Comparison of ENCODE assay signal across 23 mouse cellular contexts in the genomic region with DNA sequence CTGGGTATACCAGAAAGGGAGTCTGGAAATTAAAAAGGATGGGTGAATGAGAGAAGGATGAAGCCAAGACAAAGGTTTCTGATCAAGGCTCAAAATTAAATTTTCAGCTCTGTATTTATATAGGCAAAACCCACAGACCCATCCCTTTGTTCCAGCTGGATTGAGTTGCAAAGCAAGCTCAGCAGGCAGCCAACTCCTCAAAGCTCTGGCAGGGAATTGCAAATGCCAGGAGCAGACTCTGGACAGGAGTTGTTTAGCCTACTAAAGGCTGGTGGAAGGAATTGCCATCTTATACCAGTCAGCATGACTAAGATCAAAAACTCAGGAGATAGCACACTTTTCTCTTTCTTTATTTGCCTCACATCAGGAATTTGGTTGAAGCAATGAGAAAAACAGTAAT.
A peak's percentile ranks its signal among the peaks of the same experiment; 100 is the strongest.
DNase-seq lines count a peak whose midpoint lies in the region; ATAC-seq and TF ChIP-seq lines count a peak whose summit lies in the region.
"Had no signal": no experiment of that assay in that cellular context is flagged by ENCODE, and none has a peak within 500 bp of the region (broad histone marks: within the 10 kb centered on the region; RNA-seq: fewer than 3 reads in every experiment).

No protein-coding gene starts in this region.

- H3K9ac ChIP-seq in hindbrain, postnatal 0 days (replicated peaks; ENCODE audit: low read length): no peak overlapping the region
- no peak overlapping the region for H3K9ac ChIP-seq in hindbrain, embryonic 14.5 days
- H3K9ac ChIP-seq: embryonic facial prominence, embryonic 13.5 days; forebrain, embryonic 13.5 days; forebrain, postnatal 0 days; heart, embryonic 15.5 days; hindbrain, embryonic 12.5 days; intestine, embryonic 15.5 days had no signal

- H3K4me3 ChIP-seq in hindbrain, postnatal 0 days (ENCODE audit: low read length): no peak overlapping the region
- H3K4me3 ChIP-seq in hindbrain, embryonic 14.5 days (replicated peaks; ENCODE audit: low read length): no peak overlapping the region
- H3K4me3 ChIP-seq: embryonic facial prominence, embryonic 13.5 days; forebrain, embryonic 13.5 days; heart, adult 2 months; heart, embryonic 15.5 days; hindbrain, embryonic 12.5 days; intestine, embryonic 15.5 days had no signal

- H3K27ac ChIP-seq in hindbrain, postnatal 0 days: no peak overlapping the region
- no peak overlapping the region for H3K27ac ChIP-seq in hindbrain, embryonic 14.5 days
- H3K27ac ChIP-seq: embryonic facial prominence, embryonic 13.5 days; forebrain, embryonic 13.5 days; heart, adult 2 months; heart, embryonic 15.5 days; hindbrain, embryonic 12.5 days; intestine, embryonic 15.5 days had no signal

- H3K4me2 ChIP-seq in hindbrain, postnatal 0 days (ENCODE audit: low read depth, low read length): no peak overlapping the region
- H3K4me2 ChIP-seq in hindbrain, embryonic 14.5 days (replicated peaks): no peak overlapping the region
- H3K4me2 ChIP-seq: embryonic facial prominence, embryonic 13.5 days; forebrain, embryonic 13.5 days; heart, embryonic 11.5 days; heart, embryonic 15.5 days; hindbrain, embryonic 12.5 days; intestine, embryonic 15.5 days had no signal

- no peaks in the 10 kb centered on the region for H3K4me1 ChIP-seq in hindbrain, postnatal 0 days (ENCODE audit: insufficient read depth, low read length)
- H3K4me1 ChIP-seq in hindbrain, embryonic 14.5 days (replicated peaks; ENCODE audit: control insufficient read depth, insufficient read depth, low read length): no peaks in the 10 kb centered on the region
- H3K4me1 ChIP-seq: embryonic facial prominence, embryonic 13.5 days; forebrain, embryonic 13.5 days; heart, embryonic 15.5 days; hindbrain, embryonic 12.5 days; intestine, embryonic 15.5 days had no signal

- DNase-seq in hindbrain, postnatal 0 days (ENCODE audit: low spot score): peak; percentile 14
- DNase-seq in hindbrain, embryonic 14.5 days (ENCODE audit: low spot score): no peak
- DNase-seq in ES-CJ7 (ENCODE audit: low read depth, low spot score) (peak; percentile 84), WW6 (ENCODE audit: low read depth, low spot score) (peak; percentile 16)
- DNase-seq in brain, embryonic 14.5 days (ENCODE audit: low read depth): peak; percentile 17
- no peak for DNase-seq in ovary, postnatal 14 days (ENCODE audit: low spot score)
- DNase-seq in left cerebral cortex, adult 8-10 months (ENCODE audit: low spot score in 2 of 2): no peak
- DNase-seq: adrenal gland, adult 2 months; adrenal gland, postnatal 25 days; cerebellum, adult 11 months; cerebellum, adult 9-10 months; cerebellum, postnatal 25 days; forebrain, postnatal 0 days; gastrocnemius, postnatal 14 days; heart, adult 2 months; kidney, adult 18-20 months had no signal

- H3K36me3 ChIP-seq in hindbrain, postnatal 0 days (ENCODE audit: insufficient read depth, low read length): no peaks in the 10 kb centered on the region
- H3K36me3 ChIP-seq in hindbrain, embryonic 14.5 days (replicated peaks; ENCODE audit: control insufficient read depth, insufficient read depth): no peaks in the 10 kb centered on the region
- H3K36me3 ChIP-seq: embryonic facial prominence, embryonic 13.5 days; heart, embryonic 15.5 days; hindbrain, embryonic 12.5 days; intestine, embryonic 15.5 days had no signal

- no peaks in the 10 kb centered on the region for H3K9me3 ChIP-seq in hindbrain, postnatal 0 days (ENCODE audit: low read length)
- no peaks in the 10 kb centered on the region for H3K9me3 ChIP-seq in hindbrain, embryonic 14.5 days (ENCODE audit: control insufficient read depth, low read length)
- H3K9me3 ChIP-seq: embryonic facial prominence, embryonic 13.5 days; forebrain, embryonic 13.5 days; heart, embryonic 15.5 days; hindbrain, embryonic 12.5 days; intestine, embryonic 15.5 days had no signal

- TF ChIP-seq CTCF in hindbrain, postnatal 0 days (IDR thresholded peaks at IDR 0.05; ENCODE audit: low read depth): no peak
- TF ChIP-seq CTCF in brain, embryonic 14.5 days (IDR thresholded peaks at IDR 0.05; ENCODE audit: borderline replicate concordance, extremely low read depth, insufficient read depth, insufficient read length): no peak

- no peaks in the 10 kb centered on the region for H3K27me3 ChIP-seq in hindbrain, postnatal 0 days (ENCODE audit: insufficient read depth, low read length)
- no peaks in the 10 kb centered on the region for H3K27me3 ChIP-seq in hindbrain, embryonic 14.5 days (ENCODE audit: control insufficient read depth, insufficient read depth, low read length)
- H3K27me3 ChIP-seq: embryonic facial prominence, embryonic 13.5 days; forebrain, embryonic 13.5 days; heart, embryonic 15.5 days; hindbrain, embryonic 12.5 days; intestine, embryonic 15.5 days had no signal

- TF ChIP-seq POLR2A in brain, embryonic 14.5 days (IDR thresholded peaks at IDR 0.05; ENCODE audit: borderline replicate concordance, extremely low read depth, insufficient read depth, insufficient read length, poor library complexity, severe bottlenecking): no peak

- ATAC-seq in hindbrain, postnatal 0 days: no peak
- ATAC-seq in hindbrain, embryonic 14.5 days (ENCODE audit: low FRiP score): no peak
- ATAC-seq: activated CD4-positive, CD25-positive, alpha-beta regulatory T cell, adult 4 months; forebrain, embryonic 13.5 days; forebrain, postnatal 0 days; intestine, embryonic 15.5 days had no signal

Comparison
In these comparisons a context has a peak if more than half of its experiments do, and no peak if none do; other contexts are left out.
1. DNase-seq: peak in hindbrain, postnatal 0 days (single experiment), ES-CJ7 (single experiment), WW6 (single experiment) and brain, embryonic 14.5 days (single experiment); none in hindbrain, embryonic 14.5 days (single experiment), ovary, postnatal 14 days (single experiment) and left cerebral cortex, adult 8-10 months (0 of 2).